12 mouse cellular contexts compared by ENCODE assay signal in genomic region chr1:62215842-62216241, GRCm38 (mm10).
DNase-seq lines count a peak whose midpoint lies in the region; ATAC-seq lines count a peak whose summit lies in the region.
"Had no signal": no experiment of that assay in that cellular context is flagged by ENCODE, and none has a peak within 500 bp of the region (broad histone marks: within the 10 kb centered on the region; RNA-seq: fewer than 3 reads in every experiment).

No protein-coding gene starts in this region.

- no peak overlapping the region for H3K27ac ChIP-seq in intestine, embryonic 16.5 days (ENCODE audit: low read length)
- H3K27ac ChIP-seq: liver, embryonic 15.5 days had no signal

- no peaks in the 10 kb centered on the region for H3K4me1 ChIP-seq in intestine, embryonic 16.5 days (ENCODE audit: control insufficient read depth, insufficient read depth, low read length)
- H3K4me1 ChIP-seq: liver, embryonic 15.5 days had no signal

- H3K4me3 ChIP-seq in intestine, embryonic 16.5 days (ENCODE audit: low read length), result no peak overlapping the region
- H3K4me3 ChIP-seq: liver, embryonic 15.5 days had no signal

- ATAC-seq in granulocyte monocyte progenitor cell, adult 5-6 weeks (replicated peaks; ENCODE audit: poor library complexity, severe bottlenecking), result no peak
- no peak for ATAC-seq in intestine, embryonic 16.5 days
- ATAC-seq: CD4-positive, CD25-positive, alpha-beta regulatory T cell, adult 4 months had no signal

- H3K9ac ChIP-seq in intestine, embryonic 16.5 days (ENCODE audit: low read depth, low read length), result no peak overlapping the region
- H3K9ac ChIP-seq: liver, embryonic 15.5 days had no signal

- no peaks in the 10 kb centered on the region for H3K9me3 ChIP-seq in intestine, embryonic 16.5 days (ENCODE audit: control insufficient read depth, low read length)
- H3K9me3 ChIP-seq: liver, embryonic 15.5 days had no signal

- H3K4me2 ChIP-seq in intestine, embryonic 16.5 days (ENCODE audit: low read depth, low read length), result no peak overlapping the region
- H3K4me2 ChIP-seq: liver, embryonic 15.5 days had no signal

- WGBS in intestine, embryonic 16.5 days, result 79% methylated on average over 2 of the region's 2 CpGs

- H3K36me3 ChIP-seq in intestine, embryonic 16.5 days (ENCODE audit: control insufficient read depth, insufficient read depth, low read length), result no peaks in the 10 kb centered on the region
- H3K36me3 ChIP-seq: liver, embryonic 15.5 days had no signal

- H3K27me3 ChIP-seq in intestine, embryonic 16.5 days (replicated peaks; ENCODE audit: control insufficient read depth, insufficient read depth, low read length), result no peaks in the 10 kb centered on the region
- H3K27me3 ChIP-seq: liver, embryonic 15.5 days had no signal

- DNase-seq in frontal cortex, postnatal 10 days (ENCODE audit: low spot score in 2 of 2), result peak; percentile 8 to 13
- DNase-seq in frontal cortex, postnatal 25 days (ENCODE audit: low spot score in 2 of 2), result no peak
- peak; percentile 69 for DNase-seq in brain, embryonic 18.5 days (ENCODE audit: low read depth, low spot score)
- peak; percentile 94 for DNase-seq in cerebellum, postnatal 10 days
- DNase-seq in layer of hippocampus, adult 18-20 months (ENCODE audit: low spot score in 2 of 2), result peak; percentile 48 to 80
- no peak for DNase-seq in c-Kit-positive CD71-positive TER-119-positive erythroid progenitor cells, embryonic 14.5 days (ENCODE audit: low spot score)
- DNase-seq: kidney, adult 8-10 months; right cerebral cortex, postnatal 14 days had no signal

Comparison
In these comparisons a context has a peak if more than half of its experiments do, and no peak if none do; other contexts are left out.
1. DNase-seq: peak in frontal cortex, postnatal 10 days (2 of 2), brain, embryonic 18.5 days (single experiment), cerebellum, postnatal 10 days (2 of 2) and layer of hippocampus, adult 18-20 months (2 of 2); none in frontal cortex, postnatal 25 days (0 of 2) and c-Kit-positive CD71-positive TER-119-positive erythroid progenitor cells, embryonic 14.5 days (single experiment).